Mouse (Mus musculus) hematopoietic stem cell, adult 5-6 weeks (primary cell): Measurements from ENCODE around the gene Prpf40b. TPM values are rescaled to one million over a fixed set of nuclear protein-coding genes. Genes with fewer than 3 reads are reported as not detected.
"Not testable (repeated sequence)": the region's sequence is repeated elsewhere in the genome, so short reads cannot be mapped to it uniquely, and the experiment has no call there.

Source experiments
- ATAC-seq, 2 experiments: fragments of 125-278 bp in 1 of 2; replicated peaks in 1 of 2; 2 replicates each; pipeline ENCODE4 v1.8.0; 2016 to 2017; ENCODE audit warnings: inconsistent platforms in 2 of 2, mild to moderate bottlenecking in 2 of 2, moderate number of reproducible peaks in 2 of 2, low read depth in 1 of 2, moderate TSS enrichment in 1 of 2; ENCODE audit not compliant: low FRiP score in 2 of 2, poor library complexity in 2 of 2, severe bottlenecking in 2 of 2, insufficient read depth in 1 of 2, low TSS enrichment in 1 of 2
- total RNA-seq: library from RNA; stranded (forward); fragments of 172-1452, 232-1000 nt; gene quantifications from 2 replicates; pipeline ENCODE4 v1.2.3, GENCODE M21; 2017

Gene Prpf40b
- total RNA-seq = 16.4 and 22.0 TPM in 2 replicates

GRCm38 (mm10) chr15:99294813-99295374, at the start of gene Prpf40b:
Gene Prpf40b (plus strand): TSS chr15:99295087.
- ATAC-seq = peak; percentile 69 to 72

GRCm38 (mm10) chr15:99246736-99247135, 48.2 kb upstream of the Prpf40b start:
- ATAC-seq = not testable (repeated sequence)

- no peak for ATAC-seq
Measured at GRCm38 (mm10) chr15:99248972-99249371, 45.9 kb upstream of the Prpf40b start.

GRCm38 (mm10) chr15:99249938-99250337, 44.9 kb upstream of the Prpf40b start:
- no peak for ATAC-seq

GRCm38 (mm10) chr15:99251111-99251510, 43.8 kb upstream of the Prpf40b start:
- ATAC-seq = not testable (repeated sequence)

DNA sequence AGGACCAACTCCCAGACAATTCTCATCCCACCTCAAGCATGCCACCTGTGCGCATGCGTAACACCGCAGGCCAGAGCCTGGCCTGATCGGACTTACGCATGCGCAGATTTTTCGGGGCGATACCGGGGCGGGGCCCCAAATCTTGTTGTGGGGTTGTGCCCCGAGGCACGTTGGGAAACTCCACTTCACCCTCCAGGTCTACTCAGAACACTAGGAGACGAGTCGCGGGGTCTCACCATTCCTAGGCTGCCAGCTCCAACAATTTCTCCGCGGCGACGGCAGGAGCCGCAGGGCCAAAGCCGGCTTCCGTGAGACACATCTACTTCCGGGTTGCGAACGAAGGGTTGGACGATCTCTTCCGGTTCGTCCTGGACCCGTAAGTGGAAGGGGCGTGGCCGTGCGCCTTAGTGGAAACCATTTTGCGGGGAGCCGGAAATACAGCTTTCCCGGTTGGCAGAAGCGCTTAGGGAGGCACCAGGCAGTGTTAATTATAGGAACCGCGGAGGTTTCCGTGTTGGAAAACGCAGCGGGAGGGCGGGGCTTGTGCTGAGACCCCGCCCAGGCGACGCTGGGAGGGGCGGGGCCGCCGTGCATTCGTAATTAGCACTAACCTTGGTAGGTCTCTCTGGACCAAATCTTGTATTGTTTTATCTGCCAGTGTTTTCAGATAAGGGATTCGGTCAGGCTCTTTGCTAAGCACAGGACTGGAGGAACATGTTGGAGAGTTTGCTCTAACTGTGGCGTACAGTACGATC, 43.1 kb upstream of the Prpf40b start, which contains the start of gene Mcrs1:
Gene Mcrs1, minus strand, starts transcription at position 336 of the 755 bp plus-strand sequence.
- peak; percentile 94 to 95 for ATAC-seq

GRCm38 (mm10) chr15:99252381-99253174, 42.3 kb upstream of the Prpf40b start:
- ATAC-seq = 0 out of 4 replicates have a peak, but pooled peaks of 1 of the 2 experiments have one; percentile 10

DNA sequence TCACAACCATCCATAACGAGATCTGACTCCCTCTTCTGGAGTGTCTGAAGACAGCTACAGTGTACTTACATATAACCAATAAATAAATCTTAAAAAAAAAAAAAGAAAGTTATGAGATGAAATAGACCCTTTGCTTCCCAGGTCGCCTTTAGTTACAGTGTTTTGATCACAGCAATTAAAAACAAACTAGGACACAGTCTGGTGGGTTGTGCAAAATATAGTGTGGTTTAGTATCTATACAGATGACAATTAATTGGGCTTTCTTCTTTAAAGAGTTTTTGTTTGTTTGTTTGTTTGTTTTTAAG, 41.8 kb upstream of the Prpf40b start:
- ATAC-seq = not testable (repeated sequence)

GRCm38 (mm10) chr15:99253772-99254171, 41.1 kb upstream of the Prpf40b start:
- no peak for ATAC-seq

GRCm38 (mm10) chr15:99254477-99255005, 40.3 kb upstream of the Prpf40b start:
- no peak for ATAC-seq

- ATAC-seq = no peak
Measured at GRCm38 (mm10) chr15:99255241-99255749, 39.6 kb upstream of the Prpf40b start.

GRCm38 (mm10) chr15:99259167-99259729, 35.6 kb upstream of the Prpf40b start:
- ATAC-seq = peak in 1 of 2 experiments; percentile 64; a peak in 1 of 4 replicates

- ATAC-seq = peak; percentile 82 to 88; a peak in 3 of 4 replicates
Measured at GRCm38 (mm10) chr15:99259730-99260252, 35.1 kb upstream of the Prpf40b start.

GRCm38 (mm10) chr15:99262702-99263101, 32.2 kb upstream of the Prpf40b start:
- ATAC-seq = no peak

DNA sequence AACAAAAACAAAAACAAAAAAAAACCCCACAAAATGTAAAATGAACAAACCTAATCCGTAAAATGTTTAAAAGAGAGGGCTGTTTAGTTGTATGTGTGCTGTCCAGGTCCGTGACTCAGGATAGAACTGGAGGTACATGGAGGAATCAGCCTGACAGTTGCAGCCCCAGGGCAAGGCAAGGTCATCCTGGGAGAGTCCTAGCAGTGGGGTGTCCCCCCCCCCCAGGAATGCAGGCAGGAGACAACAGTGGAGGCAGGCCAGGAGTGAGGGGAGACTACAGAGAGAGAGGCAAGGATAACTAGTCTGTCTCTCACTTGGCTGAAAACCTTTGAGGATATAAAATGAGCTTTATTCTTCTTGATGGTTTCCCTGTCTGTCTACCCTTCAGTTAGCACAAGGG, 30.5 kb upstream of the Prpf40b start:
- ATAC-seq = no peak

DNA sequence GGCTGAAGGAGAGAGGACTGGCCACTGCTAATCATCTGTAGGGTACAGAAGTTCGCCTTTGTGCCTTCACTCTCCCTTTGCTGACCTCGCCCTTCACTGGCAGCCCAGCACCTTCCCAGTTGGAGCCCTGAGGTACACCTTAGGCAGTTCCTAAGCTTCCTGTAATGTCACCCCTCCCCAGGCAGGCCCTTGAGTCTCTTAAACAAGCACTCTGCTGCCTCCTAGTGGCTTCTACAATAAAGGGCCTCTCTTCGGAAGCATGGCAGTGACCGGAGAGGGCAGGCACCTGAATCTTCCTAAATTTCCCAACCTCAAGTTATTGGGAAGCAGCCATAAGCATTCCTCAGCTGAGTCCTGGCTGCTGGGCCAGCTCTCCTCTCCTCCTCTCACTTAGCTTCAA, 29.2 kb upstream of the Prpf40b start:
- peak; percentile 73 to 87 for ATAC-seq

DNA sequence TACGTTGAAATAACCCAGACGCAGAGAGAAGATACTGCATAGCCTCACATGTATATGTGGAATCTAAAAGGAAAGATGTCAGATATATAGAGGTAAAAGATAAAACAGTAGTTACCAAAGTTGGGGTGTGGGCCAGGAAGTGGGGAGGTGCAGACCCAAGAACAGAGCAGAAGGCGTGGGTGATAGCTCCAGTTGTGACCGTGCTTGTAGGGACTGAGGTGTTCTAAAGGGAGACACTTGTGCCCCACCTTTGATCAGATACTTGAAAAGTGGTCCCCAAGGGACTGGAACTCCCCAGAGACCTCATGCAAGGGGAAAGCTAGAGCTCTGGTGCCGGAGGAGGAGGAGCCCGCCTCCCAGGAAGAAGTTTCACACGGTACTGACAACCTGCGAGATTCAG, 18.8 kb upstream of the Prpf40b start:
- ATAC-seq = no peak
